Mouse (Mus musculus) fat pad, adult 2 months (tissue): ENCODE results near the gene Ubtd2.
"Not testable (repeated sequence)": the region's sequence is repeated elsewhere in the genome, so short reads cannot be mapped to it uniquely, and the experiment has no call there.

Experiments
- DNase-seq: peaks from one replicate; pipeline ENCODE4 v3.0.0-alpha.2; 2011; ENCODE audit warnings: low read depth, low spot score; ENCODE audit errors: extremely low read depth

Gene Ubtd2

GRCm38 (mm10) chr11:32456356-32456755, 1.2 kb downstream of the Ubtd2 start:
- no peak for DNase-seq

DNA sequence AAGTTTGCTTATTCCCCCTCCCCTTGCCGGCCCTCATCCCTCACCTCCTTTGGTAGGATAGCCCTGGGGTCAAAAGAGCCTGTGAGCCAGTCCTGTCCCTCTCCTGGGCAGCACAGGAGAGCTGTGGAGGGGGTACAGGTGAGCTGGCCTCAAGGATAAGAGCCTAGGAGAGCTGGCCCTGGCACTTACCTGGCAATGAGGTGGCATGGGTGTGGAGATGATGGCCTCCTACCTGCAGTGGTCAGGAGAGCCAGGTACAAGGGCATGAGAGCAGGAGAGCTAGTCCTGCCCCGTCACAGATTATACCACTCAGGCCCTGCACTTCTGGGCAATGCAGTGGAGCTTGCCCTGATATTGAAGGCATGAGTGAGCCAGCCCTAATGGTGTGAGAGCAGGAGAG, 9.1 kb downstream of the Ubtd2 start:
- no peak for DNase-seq

GRCm38 (mm10) chr11:32471925-32472324, 16.8 kb downstream of the Ubtd2 start:
- no peak for DNase-seq

DNA sequence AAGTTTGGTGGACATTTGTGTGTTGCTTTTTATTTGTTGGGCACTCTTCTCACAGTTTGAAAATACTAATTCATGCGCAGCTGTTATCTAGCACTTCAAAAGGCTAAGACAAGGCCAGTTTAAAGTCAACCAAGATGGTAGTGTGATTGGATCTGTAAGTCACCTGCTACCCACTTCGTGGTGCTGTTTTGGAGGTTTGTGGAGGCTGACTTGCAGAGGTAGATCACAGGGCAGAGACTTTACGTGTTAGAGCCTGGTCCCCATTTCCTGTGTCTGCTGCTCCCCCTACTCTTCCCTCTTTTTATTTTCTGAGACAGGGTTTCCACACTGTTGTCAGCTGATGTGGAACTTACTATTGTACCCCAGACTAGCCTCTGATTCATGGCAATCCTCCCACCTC, 19.6 kb downstream of the Ubtd2 start:
- no peak for DNase-seq

DNA sequence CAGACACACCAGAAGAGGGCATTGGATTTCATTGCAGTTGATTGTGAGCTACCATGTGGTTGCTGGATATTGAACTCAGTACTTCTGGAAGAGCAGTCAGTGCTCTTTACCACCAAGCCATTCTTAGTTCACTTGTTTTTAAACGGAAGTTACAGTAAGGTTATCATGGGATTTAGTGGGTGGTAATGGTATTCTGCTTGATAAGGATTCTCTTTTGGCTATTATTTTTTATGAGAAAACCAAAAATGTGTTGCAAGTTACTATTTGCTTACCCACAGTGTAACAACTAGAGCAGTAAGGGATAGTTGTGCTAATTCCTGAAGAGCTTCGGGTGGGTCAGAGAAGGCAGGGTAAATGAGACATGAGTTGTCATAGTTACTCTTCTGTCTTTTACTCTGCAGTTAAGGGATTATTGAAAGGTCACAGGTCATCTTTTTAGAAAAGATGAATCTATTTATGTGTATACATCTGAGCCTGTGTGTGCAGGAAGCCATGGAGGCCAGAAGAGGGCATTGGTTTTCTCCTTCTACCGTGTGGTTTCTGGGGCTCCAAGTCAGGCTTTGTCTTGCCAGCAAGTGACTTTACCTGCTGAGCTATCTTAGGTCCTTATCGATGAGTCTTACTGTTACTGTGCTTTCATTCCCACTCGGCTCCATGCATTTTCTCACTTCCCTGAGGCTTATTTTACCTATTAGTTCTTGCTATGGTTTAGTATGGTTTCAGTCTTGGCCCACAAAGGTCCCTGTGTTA, 20.5 kb downstream of the Ubtd2 start:
- no peak for DNase-seq

GRCm38 (mm10) chr11:32481525-32481924, 26.4 kb downstream of the Ubtd2 start:
- no peak for DNase-seq

- no peak for DNase-seq
Measured at GRCm38 (mm10) chr11:32485290-32485689, 30.1 kb downstream of the Ubtd2 start.

DNA sequence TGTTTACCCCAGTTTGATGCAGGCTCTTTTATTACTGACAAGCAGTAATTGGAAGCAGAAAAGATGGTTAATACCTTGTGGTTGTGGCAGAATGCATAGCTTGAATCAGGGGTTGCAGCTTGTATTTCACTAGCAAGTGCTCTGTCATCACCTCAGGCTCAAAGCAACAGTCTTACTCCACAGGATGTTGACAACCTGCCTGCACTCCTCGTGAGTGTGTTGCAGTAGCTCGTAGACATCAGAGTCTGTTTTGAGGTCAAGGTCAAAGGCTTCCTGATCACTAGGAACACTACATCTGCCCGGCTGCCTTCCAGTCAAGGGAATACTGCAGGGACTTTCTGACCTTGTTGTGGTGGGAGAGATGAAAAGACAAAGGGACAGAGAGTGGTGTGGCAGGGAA, 31.5 kb downstream of the Ubtd2 start:
- no peak for DNase-seq

DNA sequence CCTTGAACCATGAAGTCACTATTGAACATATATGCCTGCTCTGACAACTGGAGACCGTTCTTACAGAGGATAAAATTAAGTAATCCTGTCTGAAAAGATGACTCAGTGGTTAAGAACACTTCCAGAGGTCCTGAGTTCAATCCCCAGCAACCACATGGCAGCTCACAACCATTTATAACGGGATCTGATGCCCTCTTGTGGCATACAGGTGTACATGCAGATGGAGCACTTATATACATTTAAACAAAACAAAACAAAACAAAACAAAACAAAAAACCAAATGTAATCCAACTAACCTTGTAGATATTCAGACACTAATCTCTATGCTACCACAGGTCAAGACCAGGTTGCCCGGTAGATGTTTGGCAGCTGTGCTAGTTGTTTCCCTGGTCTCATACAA, 32.3 kb downstream of the Ubtd2 start:
- DNase-seq, result no peak

- no peak for DNase-seq
Measured at GRCm38 (mm10) chr11:32488344-32488743, 33.2 kb downstream of the Ubtd2 start.

- no peak for DNase-seq
Measured at GRCm38 (mm10) chr11:32488808-32489670, 33.9 kb downstream of the Ubtd2 start.

- no peak for DNase-seq
Measured at GRCm38 (mm10) chr11:32491079-32491478, 35.9 kb downstream of the Ubtd2 start.

GRCm38 (mm10) chr11:32493312-32493711, 38.1 kb downstream of the Ubtd2 start:
- DNase-seq, result no peak

DNA sequence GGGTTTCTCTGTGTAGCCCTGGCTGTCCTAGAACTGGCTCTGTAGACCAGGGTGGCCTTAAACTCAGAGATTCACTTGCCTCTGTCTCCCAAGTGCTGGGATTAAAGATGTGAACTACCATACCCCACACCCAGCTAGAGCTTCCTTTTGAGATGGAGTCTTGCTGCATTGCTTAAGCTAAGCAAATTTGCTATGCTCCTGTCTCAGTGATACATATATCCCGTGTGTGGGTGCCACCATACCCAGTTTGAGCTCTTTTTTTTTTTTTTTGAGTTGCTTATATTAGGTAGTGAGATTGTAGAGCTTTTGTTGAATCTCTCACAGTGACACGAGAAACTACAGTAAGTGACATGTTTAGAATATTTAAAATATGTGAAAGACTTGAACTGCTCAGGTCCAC, 40.1 kb downstream of the Ubtd2 start:
- DNase-seq, result no peak

DNA sequence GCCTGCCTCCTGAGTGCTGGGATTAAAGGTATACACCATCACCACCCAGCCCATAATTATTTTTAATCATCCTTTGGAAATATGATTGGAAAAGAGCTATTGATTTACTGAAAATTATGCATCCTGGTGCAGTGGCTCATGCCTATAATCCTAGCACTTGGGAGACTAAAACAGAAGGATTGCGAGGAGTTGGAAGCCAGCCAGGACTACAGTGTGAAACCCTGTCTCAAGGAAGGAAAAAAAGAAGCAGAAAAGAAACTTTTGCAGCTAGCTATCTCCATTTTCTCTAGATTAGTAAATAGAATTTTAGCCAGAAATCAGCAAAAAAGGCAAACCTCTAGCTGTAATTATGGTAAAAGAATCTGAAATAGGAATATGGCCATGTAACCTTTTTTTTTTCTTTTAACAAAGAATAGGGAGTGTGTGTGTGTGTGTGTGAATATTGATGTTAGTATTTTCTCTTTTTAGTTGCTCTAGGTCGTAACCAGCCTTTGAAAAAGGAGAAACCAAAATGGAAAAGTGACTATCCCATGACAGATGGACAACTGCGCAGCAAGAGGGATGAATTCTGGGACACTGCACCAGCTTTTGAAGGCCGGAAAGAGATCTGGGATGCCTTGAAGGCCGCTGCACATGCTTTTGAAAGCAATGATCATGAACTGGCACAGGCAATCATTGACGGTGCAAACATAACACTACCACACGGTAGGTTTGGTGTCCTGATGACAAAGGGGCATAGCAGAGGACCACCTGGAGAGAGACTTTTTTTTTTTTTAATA, 43.8 kb downstream of the Ubtd2 start:
- no peak for DNase-seq

DNA sequence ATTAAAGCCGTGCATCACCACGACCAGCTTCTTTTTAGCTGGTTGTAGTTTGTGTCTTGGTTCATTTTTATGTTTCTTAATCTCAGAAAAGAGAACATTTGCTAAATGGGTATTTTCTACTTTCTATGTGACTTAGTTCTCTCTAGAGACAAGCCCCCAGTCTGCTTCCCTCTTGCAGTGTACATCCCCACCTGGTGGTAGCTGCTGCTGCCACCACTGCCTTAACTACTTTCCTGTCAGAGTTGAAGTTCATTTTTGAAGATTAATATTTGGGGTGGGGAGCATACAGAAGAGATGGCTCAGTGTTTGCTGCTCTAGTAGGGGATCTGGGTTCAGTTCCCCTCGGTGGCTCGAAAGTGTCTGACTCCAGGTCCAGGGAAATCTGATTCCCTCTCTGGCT, 44.8 kb downstream of the Ubtd2 start:
- no peak for DNase-seq

- DNase-seq, result no peak
Measured at GRCm38 (mm10) chr11:32503711-32504110, 48.5 kb downstream of the Ubtd2 start.

- peak; percentile 46 for DNase-seq
Measured at GRCm38 (mm10) chr11:32505091-32505739, 50.0 kb downstream of the Ubtd2 start.

DNA sequence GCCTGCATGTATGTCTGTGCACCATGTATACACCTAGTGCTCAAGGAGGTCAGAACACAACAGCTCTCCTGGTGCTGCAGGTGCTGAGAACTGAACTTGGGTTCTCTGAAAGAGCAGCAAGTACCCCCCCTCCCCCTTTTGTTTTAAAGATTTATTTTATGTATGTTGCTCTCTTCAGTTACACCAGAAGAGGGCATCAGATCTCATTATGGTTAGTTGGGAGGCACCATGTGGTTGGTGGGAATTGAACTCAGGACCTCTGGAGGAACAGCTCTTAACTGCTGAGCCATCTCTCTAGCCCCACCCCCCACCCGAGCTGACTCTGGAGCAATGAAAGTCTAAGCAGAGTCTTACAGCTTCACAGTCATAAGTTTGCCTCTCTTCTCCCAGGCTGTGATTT, 55.8 kb downstream of the Ubtd2 start:
- DNase-seq, result no peak

DNA sequence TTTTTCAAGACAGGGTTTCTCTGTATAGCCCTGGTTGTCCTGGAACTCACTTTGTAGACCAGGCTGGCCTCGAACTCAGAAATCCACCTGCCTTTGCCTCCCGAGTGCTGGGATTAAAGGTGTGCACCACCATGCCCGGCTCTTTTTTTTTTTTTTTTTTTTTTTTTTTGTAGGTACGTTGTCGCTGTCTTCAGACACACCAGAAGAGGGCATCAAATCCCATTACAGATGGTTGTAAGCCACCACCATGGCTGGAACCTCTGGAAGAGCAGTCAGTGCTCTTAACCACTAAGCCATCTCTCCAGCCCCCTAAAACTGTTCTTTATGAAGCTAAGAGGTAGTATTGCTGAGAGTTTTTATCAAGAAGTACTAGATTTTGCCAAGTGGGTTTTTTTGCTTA, 59.7 kb downstream of the Ubtd2 start:
- not testable (repeated sequence) for DNase-seq

DNA sequence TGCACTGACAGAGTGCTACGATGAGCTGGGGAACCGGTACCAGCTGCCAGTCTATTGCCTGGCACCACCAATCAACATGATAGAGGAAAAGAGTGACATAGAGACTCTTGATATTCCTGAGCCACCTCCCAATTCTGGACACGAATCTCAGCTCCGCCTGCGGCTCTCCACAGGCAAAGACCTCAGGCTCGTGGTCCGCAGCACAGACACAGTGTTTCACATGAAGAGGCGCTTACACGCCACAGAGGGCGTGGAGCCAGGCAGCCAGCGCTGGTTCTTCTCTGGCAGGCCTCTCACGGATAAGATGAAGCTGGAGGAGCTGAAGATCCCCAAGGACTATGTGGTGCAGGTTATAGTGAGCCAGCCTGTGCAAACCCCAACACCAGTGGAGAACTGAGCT, 60.9 kb downstream of the Ubtd2 start:
- no peak for DNase-seq
